Mouse (Mus musculus) heart, postnatal 36 days (tissue): ENCODE measurements around the gene D8Ertd738e. TPM values are rescaled to one million over a fixed set of nuclear protein-coding genes. Genes with fewer than 3 reads are reported as not detected.

Experiments used
- DNase-seq, 2 experiments: peaks; one replicate each; pipeline ENCODE4 v3.0.0; 2021 to 2022
- intact Hi-C: fragments of 180-260 bp; cut with DNase I; formaldehyde crosslinking; loops from one replicate; pipeline ENCODE4 v1.15.1; 2025
- total RNA-seq, 2 experiments: library from RNA; stranded (reverse); gene quantifications; 2 replicates each; pipeline ENCODE4 v1.2.3; 2021

The D8Ertd738e gene
- 100 to 1,000 TPM; 231 to 232 TPM for total RNA-seq

DNA sequence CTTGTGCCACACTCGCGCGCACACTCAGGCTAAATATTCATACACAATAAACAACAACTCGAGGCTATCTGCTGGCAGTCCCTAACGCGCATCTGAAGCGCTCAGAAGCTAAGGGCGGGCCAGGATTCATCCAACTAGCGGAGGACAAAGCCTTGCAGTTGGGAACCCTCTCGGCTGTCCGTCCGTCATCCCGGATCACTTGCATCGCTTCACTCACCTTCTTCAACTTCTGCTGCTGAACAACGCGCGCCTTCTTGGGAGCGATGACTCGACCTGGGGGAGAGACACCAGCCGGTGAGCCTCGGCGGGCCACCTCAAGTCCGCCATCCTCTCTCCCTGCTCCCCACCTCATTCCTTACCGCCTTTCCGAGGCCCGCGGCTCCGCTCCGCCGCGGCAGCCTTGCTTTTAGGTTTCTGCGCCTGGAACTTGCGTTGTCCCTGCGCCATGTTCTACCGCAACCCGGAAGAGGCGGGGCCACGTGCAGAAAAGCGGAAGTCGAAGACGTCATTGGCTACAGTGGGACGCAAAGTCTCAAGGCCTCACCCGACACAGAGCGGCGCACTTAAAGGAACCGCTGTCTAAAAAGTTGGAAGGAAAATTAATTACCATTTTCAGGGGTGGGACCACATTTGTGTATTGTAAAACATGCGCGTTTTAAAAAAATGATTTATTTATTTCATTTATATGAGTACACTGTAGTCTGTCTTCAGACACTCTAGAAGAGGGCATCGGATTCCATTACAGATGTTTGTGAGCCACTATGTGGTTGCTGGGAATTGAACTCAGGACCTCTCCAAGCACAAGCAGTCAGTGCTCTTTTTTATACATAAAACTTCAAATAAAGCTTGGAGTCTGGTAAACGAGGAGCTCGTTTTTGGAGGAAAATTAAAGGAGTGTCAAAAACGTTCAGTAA is at the start of gene D8Ertd738e:
D8Ertd738e (minus strand) TSS at position 463 of the 914 bp plus-strand sequence.
- DNase-seq: peak; percentile 87 to 88
- intact Hi-C loops: loop anchor here (1.0 kb wide), 2 partner anchors 12 to 21 kb away; partner anchors contain the start of genes Ccdc130 and Zswim4

DNA sequence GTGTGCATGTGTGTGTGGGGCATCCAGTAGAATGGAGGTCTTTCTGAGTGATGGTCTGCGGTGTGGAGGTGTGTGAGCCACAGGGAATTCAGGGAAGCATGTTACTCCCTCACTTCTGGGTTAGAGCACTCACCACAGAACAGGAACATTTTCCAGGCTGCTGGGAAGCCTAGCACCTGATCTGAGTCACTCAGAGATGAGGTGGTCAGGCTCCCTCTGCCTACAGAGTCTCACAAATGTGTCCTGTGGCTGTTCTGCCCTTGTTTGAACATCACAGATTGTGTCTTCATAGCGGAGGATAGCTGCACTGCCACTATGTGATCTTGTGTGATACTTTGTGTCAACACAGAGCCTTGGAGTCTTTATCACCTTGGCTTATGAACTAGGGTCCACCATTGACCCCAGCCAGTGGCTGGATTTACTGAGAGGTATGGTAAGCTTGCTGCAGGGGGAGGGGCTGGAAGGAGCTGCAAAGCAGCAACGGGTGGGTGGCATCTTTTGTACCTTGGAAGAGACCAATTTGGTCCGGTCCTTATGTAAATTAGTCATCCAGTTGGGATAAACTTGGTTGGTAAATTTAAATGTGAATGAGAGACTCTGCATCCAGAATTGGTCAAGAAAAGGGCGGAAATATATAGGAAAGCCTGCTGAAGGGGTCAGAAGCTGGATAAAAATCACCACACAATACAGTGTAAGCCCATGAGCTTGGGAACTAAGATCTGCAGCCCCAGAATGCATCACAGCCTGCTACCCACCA is 47.7 kb upstream of the D8Ertd738e start:
- DNase-seq: no peak
- intact Hi-C loops: loop anchor here (10.0 kb wide), 2 partner anchors 218 to 258 kb away; no protein-coding TSS in a partner anchor

DNA sequence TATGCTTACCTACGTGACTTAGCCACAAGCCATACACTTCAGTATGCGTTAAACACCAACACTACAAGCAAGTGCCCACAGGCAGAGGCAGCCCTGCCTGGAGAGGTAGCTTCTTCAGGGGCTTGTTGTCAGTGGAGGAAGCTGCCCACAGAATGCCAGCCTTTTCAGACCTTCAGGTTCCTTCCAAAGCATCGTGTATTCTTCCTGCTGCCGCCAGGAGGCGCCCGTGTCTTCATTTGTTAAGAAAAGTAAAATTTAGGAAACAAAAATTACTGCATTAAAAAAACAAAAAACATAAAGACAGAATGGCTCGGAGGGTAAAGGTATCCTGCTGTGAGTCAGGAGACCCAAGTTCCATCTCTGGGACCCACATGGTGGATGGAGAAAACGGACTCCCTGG is 42.2 kb upstream of the D8Ertd738e start:
- intact Hi-C loops: loop anchor here (1.0 to 10.0 kb wide), 3 partner anchors 66 to 263 kb away; no protein-coding TSS in a partner anchor
- peak; percentile 56 to 71 for DNase-seq

DNA sequence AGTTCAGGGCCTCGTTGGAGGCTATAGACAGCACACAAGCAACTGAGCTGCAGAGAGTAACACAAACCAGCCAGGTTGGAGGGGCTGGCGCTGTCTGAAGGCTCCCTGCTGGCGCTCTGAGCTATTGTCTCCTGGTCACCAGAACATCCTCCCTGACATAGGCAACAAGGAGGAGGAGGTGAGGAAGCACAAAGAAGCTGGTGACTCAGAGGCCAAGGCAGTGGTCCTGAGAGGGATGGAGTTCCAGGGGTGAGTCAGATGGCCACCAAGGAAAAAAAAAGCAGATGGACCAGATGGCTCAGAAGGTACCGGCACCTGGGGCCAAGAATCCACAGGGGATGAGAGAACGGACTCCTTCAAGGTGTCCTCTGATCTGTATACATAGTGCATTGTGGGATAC is 41.6 kb upstream of the D8Ertd738e start:
- intact Hi-C loops: loop anchor here (1.0 to 10.0 kb wide), 3 partner anchors 66 to 264 kb away; no protein-coding TSS in a partner anchor

DNA sequence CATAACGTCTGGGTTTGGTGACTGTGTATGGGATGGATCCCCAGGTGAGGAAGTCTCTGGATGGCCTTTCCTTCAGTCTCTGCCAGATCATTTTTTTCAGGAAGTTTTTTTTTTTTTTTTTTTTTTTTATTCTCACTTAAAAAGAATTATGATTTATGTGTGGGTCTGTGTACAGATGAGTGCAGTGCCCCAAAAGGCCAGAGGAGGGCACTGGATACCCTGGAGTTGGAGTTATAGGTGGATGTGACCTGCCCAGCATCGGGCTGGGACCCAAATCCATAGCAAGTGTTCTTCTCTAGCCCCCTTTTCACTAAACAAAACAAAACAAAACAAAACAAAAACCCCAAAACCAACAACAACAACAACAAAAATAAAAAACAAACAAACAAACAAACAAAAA is 39.4 kb upstream of the D8Ertd738e start:
- intact Hi-C loops: loop anchor here (10.0 kb wide), 1 partner anchor 54 kb away; the partner anchor contains the start of gene Zswim4

More for the DNA sequence above, 41.6 kb upstream of the D8Ertd738e start:
- DNase-seq: no peak

DNA sequence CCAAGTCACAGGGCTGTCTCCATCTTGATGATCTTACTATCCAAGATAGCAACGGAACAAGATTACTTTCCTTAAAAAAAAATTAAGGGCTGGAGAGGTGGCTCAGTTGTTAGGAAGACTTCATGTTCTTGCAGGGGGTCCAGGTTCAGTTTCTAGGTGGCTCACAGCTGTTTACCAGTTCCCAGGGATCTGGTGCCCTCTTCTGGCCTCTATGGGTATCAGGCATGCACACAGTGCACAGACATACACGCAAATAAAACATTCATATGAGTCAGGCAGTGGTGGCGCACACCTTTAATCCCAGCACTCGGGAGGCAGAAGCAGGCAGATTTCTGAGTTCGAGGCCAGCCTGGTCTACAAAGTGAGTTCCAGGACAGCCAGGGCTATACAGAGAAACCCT is 36.1 kb upstream of the D8Ertd738e start:
- intact Hi-C loops: loop anchor here (1.0 to 10.0 kb wide), 3 partner anchors 51 to 246 kb away; partner anchors contain the start of gene Zswim4
- DNase-seq: peak; percentile 50 to 62

More for the DNA sequence above, 39.4 kb upstream of the D8Ertd738e start:
- no peak for DNase-seq

DNA sequence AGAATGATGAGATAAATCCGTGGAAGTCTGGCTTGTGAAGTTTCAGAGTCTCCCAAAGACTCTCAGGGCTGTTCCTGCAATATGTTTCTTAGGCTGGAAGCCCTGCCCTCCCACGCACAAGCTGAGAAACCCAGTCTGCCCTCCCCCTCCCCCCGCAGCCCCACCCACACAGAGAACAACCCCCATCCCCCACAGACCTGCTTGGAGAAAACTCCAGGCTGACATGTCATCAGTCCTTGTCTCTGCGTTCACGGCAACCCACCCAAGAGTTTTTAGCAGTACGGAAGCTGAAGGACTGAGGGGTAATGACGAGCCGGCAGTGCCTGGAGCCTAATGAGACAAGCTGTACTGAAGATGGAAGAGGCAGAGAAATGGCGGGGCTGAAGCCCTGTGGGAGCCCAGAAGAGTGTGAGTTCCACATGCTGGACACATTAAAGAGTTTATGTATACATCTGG is 35.1 kb upstream of the D8Ertd738e start:
- intact Hi-C loops: loop anchor here (1.0 to 10.0 kb wide), 3 partner anchors 50 to 245 kb away; partner anchors contain the start of gene Zswim4
- peak; percentile 16 to 38 for DNase-seq

DNA sequence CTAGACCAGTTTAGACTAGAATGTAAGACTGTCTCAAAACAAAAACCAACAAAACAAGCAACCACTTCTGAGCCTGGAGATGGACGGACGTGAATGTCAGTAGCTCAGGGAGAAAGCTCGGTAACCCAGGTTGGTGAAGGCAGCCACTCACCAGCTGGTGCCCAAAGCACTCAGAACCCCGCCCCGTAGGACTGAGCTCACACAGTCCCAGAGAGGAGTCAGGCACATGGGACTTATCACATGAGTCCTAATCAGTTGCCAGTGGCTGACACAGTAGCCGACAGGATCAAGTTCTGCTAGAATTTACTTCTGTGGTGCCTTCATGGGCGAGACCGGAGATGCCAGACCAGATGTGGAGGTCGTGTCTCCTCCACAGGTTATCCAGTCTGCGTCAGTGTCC is 31.3 kb upstream of the D8Ertd738e start:
- no peak for DNase-seq
- intact Hi-C loops: loop anchor here (10.0 kb wide), 1 partner anchor 46 kb away; the partner anchor contains the start of gene Zswim4

DNA sequence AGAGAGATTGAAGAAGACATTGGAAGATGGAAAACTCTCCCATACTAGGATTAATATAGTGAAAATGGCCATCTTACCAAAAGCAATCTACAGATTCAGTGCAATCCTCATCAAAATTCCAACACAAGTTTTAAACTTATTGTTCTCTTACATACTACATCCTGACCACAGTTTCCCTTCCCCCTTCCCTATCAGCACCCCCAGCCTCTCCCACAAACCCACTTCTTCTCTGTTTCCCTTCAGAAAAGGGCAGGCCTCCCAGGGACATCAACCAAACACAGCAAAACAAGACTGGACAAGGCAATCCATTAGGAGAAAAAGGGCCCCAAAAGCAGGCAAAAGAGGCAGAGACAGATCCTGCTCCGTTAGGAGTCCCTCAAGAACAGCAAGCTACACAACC is 26.9 kb upstream of the D8Ertd738e start:
- DNase-seq: no peak
- intact Hi-C loops: no loop called here

DNA sequence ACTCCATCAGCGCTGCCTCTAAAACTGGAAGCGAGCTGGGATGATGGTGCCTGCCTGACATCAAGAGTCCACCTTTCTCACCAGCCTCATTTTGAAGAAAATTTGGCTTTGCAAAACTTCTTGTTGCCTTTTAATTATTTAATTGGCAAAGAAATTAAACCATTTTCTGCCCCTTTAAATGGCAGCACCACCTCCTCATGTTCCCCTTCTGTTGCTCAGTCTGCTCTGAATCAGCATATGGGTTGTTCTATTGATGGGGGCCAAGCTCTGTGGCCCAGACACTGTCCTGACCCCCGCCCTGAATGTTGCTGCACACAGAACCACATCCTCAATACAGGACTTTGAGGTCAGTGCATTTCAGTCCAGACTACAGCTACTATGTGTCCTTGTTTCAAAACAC is 24.4 kb upstream of the D8Ertd738e start:
- DNase-seq: no peak
- intact Hi-C loops: loop anchor here (5.0 kb wide), 1 partner anchor 832 kb away; no protein-coding TSS in a partner anchor

DNA sequence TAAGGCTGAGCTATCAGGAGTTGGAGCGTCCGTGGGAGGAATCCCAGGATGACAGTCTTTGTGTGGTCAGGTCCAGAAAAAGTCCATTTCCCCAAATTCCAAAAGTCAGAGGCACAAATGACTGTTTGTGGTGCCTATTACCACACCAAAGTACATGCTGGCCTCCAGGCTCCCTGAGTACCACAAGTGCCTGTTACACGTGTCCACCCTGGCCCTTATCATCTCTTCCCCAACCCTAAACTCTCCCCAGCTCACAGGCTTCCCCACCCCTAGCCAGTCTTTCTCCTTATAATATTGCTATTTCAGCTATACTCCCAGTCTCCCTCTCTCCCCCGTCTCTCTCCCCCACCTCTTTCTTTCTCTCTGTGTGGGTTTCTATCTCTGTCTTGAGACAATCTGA is 22.8 kb upstream of the D8Ertd738e start:
- DNase-seq: no peak
- intact Hi-C loops: loop anchor here (5.0 kb wide), 1 partner anchor 830 kb away; no protein-coding TSS in a partner anchor

DNA sequence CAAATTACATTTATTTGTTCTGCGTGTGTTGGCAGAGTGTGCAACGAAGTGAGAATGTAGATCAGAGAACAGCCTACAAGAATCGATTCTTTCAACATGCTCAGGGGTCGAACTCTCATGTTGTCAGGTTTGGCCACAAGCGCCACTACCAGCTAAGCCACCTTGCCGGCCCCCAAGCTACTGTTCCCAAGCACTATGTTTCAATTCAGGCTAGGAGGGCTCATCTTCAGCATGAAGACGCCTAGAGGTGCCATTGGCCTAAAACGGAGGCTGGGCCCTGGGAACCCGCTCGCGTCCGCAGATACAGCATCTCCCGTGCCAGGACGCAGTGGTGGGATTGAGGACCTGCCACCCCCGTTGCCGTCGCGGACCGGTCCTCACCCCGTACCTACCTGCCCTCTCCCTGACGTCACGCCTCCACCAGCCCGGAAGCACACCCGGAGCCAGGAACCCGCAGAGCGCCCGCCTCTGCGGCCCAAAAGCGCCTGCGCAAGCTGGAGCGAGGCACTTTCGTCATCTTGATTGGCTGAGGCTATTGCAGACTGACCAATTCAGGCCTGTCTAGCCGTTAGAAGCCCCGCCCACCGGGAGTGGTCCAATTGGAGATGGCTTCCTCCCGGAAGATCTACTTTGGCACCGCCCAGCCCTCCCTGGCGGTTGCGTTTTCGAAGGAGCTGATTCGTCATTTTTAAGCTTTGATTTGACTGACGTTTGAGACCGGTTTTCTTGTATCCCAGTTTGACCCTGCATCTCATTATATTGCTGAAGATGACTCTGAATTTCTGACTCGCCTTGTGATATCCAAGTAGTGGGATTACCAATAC is 20.6 kb upstream of the D8Ertd738e start, which contains the start of gene Ccdc130:
Ccdc130 (minus strand) TSS at position 431 of the 824 bp plus-strand sequence.
- intact Hi-C loops: loop anchor here (1.0 to 5.0 kb wide), 2 partner anchors 20 to 828 kb away; no protein-coding TSS in a partner anchor
- peak; percentile 96 to 98 for DNase-seq

DNA sequence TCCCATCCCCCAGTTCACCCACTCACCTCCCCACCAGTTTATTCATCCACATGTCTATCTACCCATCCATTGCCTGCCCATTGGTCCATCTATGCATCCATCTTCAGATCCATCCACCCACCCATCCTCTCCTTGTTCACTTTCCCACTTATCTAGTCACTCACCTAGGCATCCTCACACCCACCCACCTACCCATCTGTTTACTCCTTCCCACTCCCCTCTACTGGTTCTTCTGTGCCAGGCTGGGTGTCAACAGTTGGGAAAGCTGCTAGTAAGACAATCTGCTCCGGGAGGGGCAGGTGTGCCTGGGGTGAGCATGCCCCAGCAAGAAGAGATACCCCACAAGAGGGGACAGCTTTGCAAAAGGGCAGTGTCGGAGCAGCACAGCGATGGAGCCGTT is 11.6 kb upstream of the D8Ertd738e start:
- DNase-seq: no peak
- intact Hi-C loops: no loop called here

DNA sequence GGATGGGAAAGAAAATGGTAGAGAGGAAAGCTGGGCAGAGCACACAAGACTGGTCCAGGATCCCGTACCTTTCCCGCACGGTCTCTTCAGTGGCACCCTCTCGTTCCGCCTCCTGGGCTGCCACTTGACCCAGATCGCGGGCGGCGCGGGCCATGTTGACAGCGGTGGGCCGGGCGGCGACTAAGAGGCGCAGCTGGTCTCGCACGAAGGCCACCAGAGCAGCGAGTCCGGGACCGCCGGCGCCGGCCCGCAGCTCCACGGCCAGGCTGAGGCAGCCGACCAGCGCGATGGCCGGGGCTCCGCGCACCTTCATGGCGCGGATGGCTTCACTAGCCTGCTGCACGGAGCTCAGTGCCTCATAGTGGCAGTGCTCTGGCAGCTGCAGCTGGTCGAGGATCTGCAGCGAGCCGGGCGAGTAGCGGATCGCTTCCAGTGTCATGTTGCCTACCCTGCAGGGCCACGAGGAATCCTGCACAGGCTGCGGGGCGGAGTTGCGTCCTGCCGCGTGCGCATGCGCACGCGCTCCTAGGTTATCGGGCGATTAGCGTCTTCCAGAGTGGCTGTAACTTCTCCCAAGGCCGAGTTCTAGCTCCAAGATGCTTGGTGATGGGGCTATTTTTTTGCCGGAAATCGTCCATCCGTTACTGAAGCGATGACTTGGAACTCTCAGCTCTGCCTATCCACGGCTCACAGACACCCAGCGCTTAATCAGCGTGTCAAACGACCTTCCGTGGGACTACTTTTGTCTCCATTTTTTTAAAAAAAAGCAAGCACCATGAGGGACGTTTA is 7.5 kb upstream of the D8Ertd738e start, which contains the start of gene Mri1:
Mri1 (minus strand) TSS at position 505 of the 789 bp plus-strand sequence.
- DNase-seq: peak; percentile 76 to 83
- intact Hi-C loops: no loop called here

DNA sequence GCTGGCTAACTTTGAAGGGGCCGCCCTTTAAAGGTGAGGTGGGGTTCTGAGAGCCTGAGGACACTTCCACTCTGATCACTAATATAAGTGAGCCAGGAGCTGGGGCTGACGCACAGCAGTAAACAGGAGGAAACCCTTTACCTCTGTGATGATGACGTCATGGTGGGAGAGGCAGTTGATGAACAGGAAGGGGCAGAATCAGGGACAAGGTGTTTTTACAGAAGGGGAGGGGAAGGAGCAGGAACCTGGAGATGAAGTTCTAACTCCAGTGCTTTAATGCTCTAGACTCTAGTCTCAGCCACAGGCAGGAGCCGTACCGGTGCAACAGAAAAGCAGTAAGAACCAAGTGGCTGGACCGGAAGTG is 6.9 kb upstream of the D8Ertd738e start:
- intact Hi-C loops: no loop called here

DNA sequence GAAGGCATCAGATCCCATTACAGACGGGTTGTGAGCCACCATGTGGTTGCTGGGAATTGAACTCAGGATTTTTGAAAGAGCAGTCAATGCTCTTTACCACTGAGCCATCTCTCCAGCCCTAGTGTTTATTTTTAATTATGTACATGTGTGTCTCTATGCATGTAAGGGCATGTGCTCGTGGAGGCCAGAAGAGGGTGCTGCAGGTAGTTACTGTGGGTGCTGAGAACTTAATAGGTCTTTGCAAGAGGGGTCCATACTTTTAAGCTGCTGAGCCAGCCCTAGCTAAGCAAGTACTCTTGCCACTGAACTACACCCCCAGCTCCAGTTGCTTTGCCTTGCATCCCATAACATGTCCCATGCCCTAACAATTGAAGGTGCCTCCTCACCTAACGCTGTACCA is 6.3 kb upstream of the D8Ertd738e start:
- no peak for DNase-seq
- intact Hi-C loops: loop anchor here (1.0 kb wide), 1 partner anchor 42 kb away; no protein-coding TSS in a partner anchor

More for the DNA sequence above, 6.9 kb upstream of the D8Ertd738e start:
- no peak for DNase-seq

DNA sequence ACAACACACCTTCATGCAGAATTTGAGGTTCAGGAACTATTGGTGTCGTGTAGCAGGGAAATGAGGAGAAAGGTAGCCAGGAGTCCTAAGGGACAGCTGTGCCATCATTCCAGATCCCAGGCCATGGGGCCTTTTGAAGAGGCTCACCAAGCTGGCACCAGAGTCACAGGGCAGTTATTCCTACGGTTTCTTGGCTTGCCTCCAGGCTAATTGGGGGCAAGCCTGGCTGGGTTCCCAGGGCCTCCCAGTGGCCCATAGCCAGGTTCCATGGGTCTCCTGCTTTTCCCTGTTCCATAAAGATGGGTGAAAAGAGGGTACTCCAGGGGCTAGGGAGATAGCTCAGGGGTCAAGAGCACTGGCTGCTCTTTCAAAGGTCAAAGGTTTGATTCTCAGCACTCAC is 7.7 kb downstream of the D8Ertd738e start:
- no peak for DNase-seq
- intact Hi-C loops: no loop called here

DNA sequence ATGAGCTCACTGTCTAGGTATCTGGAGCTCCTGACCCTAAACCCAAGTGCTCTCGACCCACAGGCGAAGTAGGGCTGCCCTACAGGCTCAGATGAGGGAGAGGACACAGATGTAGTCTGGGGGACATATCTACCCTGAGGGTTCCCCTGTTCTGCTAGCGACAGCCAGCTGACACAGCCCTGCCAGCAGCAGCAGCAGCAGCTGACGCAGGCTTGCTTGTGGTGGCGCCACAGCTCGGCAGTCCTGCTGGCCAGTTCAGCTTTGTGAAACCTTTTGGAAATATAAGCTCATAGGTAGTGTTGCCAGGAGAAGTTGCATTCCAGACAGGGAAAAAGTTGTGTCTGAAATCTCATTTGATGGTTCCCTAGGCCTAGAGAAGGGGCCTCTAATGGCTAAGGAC is 8.4 kb downstream of the D8Ertd738e start:
- no peak for DNase-seq
- intact Hi-C loops: no loop called here
